Mouse (Mus musculus) liver, embryonic 14.5 days (tissue): ENCODE results near the gene Clstn3.

Experiments
- CTCF ChIP-seq: IDR thresholded peaks from 2 replicates; pipeline ENCODE4 v1.5.1; 2016; ENCODE audit warnings: antibody characterized with exemption, low read depth, control low read depth
- EP300 ChIP-seq: IDR thresholded peaks from 2 replicates; pipeline ENCODE4 v1.6.1; 2016; ENCODE audit warnings: antibody characterized with exemption, low read depth

- TF ChIP-seq EP300, result no peak
- no peak for TF ChIP-seq CTCF
Measured at GRCm38 (mm10) chr6:124477922-124478651, 13.5 kb upstream of the Clstn3 start.
